Mouse (Mus musculus) lung, postnatal 36 days (tissue): ENCODE data around the gene Trim42.

ENCODE experiments used
- DNase-seq: peaks from one replicate; pipeline ENCODE4 v3.0.0; 2022; ENCODE audit warnings: mixed read lengths

Gene Trim42

GRCm38 (mm10) chr9:97369591-97369990 is at the start of gene Trim42:
TSS of gene Trim42 (minus strand) at chr9:97369958.
- DNase-seq: no peak

- no peak for DNase-seq
Observed at GRCm38 (mm10) chr9:97414876-97415668, 45.3 kb upstream of the Trim42 start.

DNA sequence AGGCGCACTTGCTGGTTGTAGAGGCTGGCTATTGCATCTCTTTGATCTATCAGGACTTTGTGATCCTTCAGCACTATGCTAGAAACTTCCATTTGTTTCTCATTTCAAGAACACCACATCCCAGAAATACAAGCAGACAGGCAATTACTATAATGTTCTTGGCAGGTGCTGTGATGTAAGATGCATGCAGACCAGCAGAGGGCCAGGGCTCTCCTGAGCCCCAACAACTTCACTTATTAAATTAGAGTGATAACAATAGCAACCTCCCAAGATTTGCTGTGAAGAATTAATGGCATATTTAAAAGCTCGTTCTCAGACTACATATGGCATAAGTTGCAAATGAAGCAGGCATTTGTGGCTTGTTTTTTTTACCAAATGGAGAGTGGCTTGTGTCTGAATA is 38.4 kb upstream of the Trim42 start:
- DNase-seq: no peak

GRCm38 (mm10) chr9:97356441-97356840 is 13.3 kb downstream of the Trim42 start:
- no peak for DNase-seq

GRCm38 (mm10) chr9:97344767-97345297 is 24.9 kb downstream of the Trim42 start:
- DNase-seq: peak; percentile 70

- peak; percentile 10 for DNase-seq
Observed at GRCm38 (mm10) chr9:97341772-97342171, 28.0 kb downstream of the Trim42 start.

GRCm38 (mm10) chr9:97322846-97323245 is 46.9 kb downstream of the Trim42 start:
- DNase-seq: peak; percentile 66

DNA sequence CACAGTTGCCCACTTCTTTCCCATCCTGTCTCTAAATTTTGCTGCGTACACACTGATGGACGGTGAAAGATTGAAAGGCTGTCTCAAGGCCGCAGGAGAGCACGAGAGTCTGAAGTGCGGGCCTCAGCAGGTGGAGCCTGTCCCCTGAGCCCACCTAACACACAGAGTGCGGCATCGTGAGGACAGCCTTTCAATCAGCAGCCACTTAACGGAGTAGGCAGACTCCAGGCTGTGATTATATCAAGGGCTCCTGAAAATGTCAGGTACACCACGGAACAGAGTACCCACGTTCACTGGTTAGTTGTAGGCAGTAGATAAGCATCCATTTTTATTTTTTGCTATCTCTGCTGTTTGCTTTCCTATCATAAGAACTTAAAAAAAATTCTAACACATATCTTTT is 47.6 kb downstream of the Trim42 start:
- no peak for DNase-seq

- peak; percentile 9 for DNase-seq
Observed at GRCm38 (mm10) chr9:97315421-97316055, 54.2 kb downstream of the Trim42 start.

GRCm38 (mm10) chr9:97311614-97312013 is 58.1 kb downstream of the Trim42 start:
- DNase-seq: peak; percentile 9

- DNase-seq: no peak
Observed at GRCm38 (mm10) chr9:97309509-97310053, 60.2 kb downstream of the Trim42 start.

GRCm38 (mm10) chr9:97307705-97308485 is 61.9 kb downstream of the Trim42 start:
- DNase-seq: peak; percentile 22
